Mouse (Mus musculus) frontal cortex, postnatal 25 days (tissue): ENCODE results near the gene Rbm12.

Experiments used
- DNase-seq, 2 experiments: peaks; one replicate each; pipeline ENCODE4 v3.0.0; 2022; ENCODE audit warnings: low spot score in 2 of 2

Rbm12 gene

GRCm38 (mm10) chr2:156079674-156080073 lies 32.1 kb downstream of the Rbm12 start:
- no peak for DNase-seq

GRCm38 (mm10) chr2:156079183-156079560 lies 32.6 kb downstream of the Rbm12 start:
- no peak for DNase-seq

GRCm38 (mm10) chr2:156078421-156079182 lies 33.2 kb downstream of the Rbm12 start:
- DNase-seq, result no peak

DNA sequence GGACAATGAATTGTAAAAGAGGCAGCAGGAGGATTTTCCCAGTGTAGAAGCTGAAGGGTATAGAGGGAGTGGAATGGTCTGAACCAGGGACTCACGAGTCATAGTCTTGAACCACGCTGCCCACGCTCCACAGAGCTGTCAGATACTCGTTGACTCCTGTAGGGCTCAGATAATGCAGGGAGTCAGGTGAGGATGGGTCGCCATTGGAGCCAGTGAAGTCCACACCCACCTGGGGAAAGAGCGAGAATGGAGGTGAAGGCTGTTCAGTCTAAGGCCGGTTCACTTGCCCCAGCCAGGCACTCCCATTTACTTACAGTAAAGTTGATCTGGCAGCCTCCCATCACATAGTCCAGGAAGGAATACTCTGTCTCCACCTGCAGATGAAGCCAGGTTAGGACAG lies 34.3 kb downstream of the Rbm12 start:
- no peak for DNase-seq

DNA sequence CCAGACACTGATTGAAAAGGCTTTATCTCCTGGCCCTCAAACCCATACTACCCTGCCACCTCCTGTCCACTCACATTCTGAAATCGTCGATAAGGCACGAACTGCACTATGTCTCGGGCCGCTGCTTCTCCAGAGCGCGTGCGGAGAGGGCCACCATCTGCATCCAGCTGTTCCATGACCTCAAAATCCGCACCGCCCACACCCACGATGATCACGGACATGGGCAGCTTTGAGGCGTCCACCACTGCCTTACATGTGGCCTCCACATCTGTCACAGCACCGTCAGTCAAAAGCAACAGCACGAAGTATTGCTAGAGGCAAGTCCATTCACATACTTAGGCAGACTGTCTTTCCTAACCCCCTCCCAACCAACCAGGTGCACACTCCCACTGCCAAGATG lies 38.1 kb downstream of the Rbm12 start:
- no peak for DNase-seq

- DNase-seq, result no peak
Measured at GRCm38 (mm10) chr2:156071236-156071635, 40.5 kb downstream of the Rbm12 start.

GRCm38 (mm10) chr2:156067916-156068315 lies 43.9 kb downstream of the Rbm12 start:
- DNase-seq, result no peak

DNA sequence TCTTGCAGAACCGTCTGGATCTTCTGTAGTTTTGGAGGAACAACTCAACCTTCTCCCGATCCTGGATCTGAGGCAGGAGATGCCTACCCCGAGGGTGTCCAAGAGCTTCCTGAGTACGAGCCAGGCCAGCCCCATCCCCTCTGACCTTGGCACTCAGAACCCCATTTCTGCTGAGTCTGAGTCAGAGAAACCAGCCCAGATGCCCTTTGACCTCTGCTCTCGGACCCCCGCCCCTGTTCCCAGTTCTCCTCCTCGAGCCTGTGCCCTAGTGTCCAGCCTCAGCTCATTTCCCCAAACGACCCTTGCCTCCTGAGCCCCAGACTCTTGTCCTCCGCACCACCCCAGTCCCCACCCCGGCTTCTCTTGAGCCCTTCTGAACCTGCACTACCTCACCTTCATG lies 45.7 kb downstream of the Rbm12 start:
- no peak for DNase-seq

GRCm38 (mm10) chr2:156065099-156066041 lies 46.4 kb downstream of the Rbm12 start, which contains the start of gene Spag4:
Gene Spag4, plus strand, starts transcription at chr2:156065175.
- peak in 1 of 2 experiments; percentile 25 for DNase-seq

DNA sequence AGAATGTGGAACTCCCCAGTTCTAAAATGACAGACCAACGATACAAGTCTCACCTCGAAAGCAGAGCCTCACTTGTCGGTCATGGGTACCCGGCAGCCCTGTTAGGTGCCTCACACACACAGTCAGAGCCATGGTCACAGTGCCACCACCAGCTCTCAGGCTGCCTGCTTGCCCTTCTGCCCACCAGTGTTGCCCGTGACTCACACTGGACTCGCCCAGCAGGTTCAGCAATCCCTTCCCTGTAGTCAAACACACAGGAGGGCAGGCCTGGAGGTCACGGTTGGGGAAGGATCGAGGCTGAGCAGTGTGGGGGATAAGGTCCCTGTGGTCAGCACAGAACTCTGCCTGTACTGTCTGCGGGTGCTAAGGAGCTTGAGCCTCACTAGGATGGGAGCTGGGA lies 59.0 kb downstream of the Rbm12 start, which contains the start of gene Fer1l4:
TSS of gene Fer1l4 (minus strand) at position 132 of the 400 bp plus-strand sequence.
- DNase-seq, result no peak

DNA sequence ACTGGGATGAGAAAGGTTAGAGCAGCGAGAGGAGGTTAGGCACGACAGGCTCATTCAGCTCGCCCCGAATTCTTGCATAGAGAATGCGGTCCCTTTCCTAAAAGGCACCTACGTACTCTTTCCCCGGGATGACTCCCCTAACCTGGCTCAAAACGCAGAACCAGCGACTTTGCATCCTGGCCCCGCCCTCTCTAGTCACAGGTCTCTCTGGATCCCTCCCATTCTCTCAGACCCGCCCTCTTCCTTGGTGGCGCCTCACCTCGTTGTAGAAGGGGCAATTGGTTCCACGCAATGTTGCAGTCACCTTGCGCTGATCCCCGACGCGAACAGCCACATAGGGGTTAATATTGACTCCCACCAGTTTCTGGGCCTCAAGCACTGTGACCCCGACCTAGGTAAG lies 63.8 kb downstream of the Rbm12 start:
- DNase-seq, result no peak

- DNase-seq, result no peak
Measured at GRCm38 (mm10) chr2:156042903-156043302, 68.9 kb downstream of the Rbm12 start.
